Mouse (Mus musculus): Measurements from ENCODE around the gene Cux1. TPM values are rescaled to one million over a fixed set of nuclear protein-coding genes. Genes with fewer than 3 reads are reported as not detected.

The Cux1 gene
- polyA plus RNA-seq, 1 experiment = 42.1 TPM

GRCm38 (mm10) chr5:136442238-136443187 is 124.8 kb downstream of the Cux1 start:
- 0 out of 2 replicates have a peak, but pooled peaks cover 2% of the 10 kb centered on the region for H3K4me1 ChIP-seq (ENCODE audit: control insufficient read depth, insufficient read depth, insufficient read length, low read length)
- H3K36me3 ChIP-seq (ENCODE audit: control insufficient read depth, insufficient read depth, low read length) = no peaks in the 10 kb centered on the region
- no peak for TF ChIP-seq POLR2A (IDR thresholded peaks at IDR 0.05; ENCODE audit: low read depth, low read length)
- no peak for TF ChIP-seq CTCF (IDR thresholded peaks at IDR 0.05; ENCODE audit: extremely low read depth, insufficient read length, insufficient replicate concordance, low read depth, low read length)
- no peak overlapping the region for H3K4me3 ChIP-seq (ENCODE audit: low read depth, low read length)
- no peak overlapping the region for H3K27ac ChIP-seq (ENCODE audit: insufficient read depth, low read depth, low read length)
- no peaks in the 10 kb centered on the region for H3K27me3 ChIP-seq (ENCODE audit: control insufficient read depth, insufficient read depth, low read length)
- WGBS = 81% methylated on average over 11 of the region's 11 CpGs

DNA sequence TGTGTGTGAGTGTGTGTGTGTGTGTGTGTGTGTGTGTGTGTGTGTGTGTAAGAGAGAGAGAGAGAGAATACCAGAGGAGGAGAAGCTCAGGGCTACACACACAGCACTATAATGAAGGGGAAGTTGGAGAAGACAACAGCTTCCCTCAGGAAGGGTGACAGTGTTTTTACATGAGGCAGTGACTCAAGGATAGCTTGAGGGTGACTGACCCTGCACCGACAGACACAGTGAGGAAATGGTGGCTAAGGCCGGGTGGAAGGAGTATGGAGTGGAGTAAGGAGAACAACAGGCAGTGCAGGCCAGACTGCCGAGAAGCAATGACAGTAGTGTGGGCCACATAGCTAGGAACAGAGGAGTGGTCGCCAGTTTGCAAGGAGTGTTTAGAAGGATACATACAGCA is 137.6 kb downstream of the Cux1 start:
- TF ChIP-seq POLR2A (IDR thresholded peaks at IDR 0.05; ENCODE audit: low read depth, low read length) (no peak), CTCF (IDR thresholded peaks at IDR 0.05; ENCODE audit: extremely low read depth, insufficient read length, insufficient replicate concordance, low read depth, low read length) (no peak)
- Histone ChIP-seq H3K27ac (ENCODE audit: insufficient read depth, low read depth, low read length) (no peak overlapping the region), H3K36me3 (ENCODE audit: control insufficient read depth, insufficient read depth, low read length) (0 out of 2 replicates have a peak, but pooled peaks cover 2% of the 10 kb centered on the region), H3K4me1 (ENCODE audit: control insufficient read depth, insufficient read depth, insufficient read length, low read length) (peaks cover 4% of the 10 kb centered on the region; the same call in 1 of the 2 replicates), H3K4me3 (ENCODE audit: low read depth, low read length) (no peak overlapping the region), H3K27me3 (ENCODE audit: control insufficient read depth, insufficient read depth, low read length) (no peaks in the 10 kb centered on the region)
- 76% methylated on average over 4 of the region's 4 CpGs for WGBS

DNA sequence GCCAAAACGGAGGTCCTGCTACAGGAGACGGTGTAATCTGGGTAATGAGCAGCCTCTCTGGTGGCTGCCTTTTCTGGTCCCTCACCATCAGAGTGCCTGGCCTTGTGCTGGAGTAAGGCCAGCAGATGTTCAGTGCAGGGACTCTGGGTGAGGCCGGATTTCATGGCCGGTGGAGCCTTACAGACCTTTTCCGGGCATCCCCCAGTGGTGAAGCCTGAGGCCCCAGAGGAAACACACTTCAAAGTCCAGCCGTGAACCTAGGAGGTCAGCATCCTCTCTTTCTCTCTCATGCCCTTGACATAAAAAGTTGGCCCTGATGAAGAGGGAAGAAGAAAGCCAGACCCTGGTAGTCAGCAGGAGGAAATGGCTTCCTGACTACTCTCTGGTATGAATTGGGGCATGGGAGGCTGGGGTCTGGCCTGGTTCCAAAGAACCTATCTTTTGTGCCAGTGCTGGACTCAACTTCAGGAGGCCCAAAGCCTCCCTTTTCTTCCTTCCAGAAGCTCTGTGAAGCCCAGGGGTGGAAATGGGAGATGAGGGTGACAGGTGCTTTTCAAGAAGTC is 138.7 kb downstream of the Cux1 start:
- Histone ChIP-seq H3K4me3 (ENCODE audit: low read depth, low read length) (no peak overlapping the region), H3K4me1 (ENCODE audit: control insufficient read depth, insufficient read depth, insufficient read length, low read length) (peaks cover 4% of the 10 kb centered on the region; the same call in 1 of the 2 replicates), H3K36me3 (ENCODE audit: control insufficient read depth, insufficient read depth, low read length) (0 out of 2 replicates have a peak, but pooled peaks cover 2% of the 10 kb centered on the region), H3K27me3 (ENCODE audit: control insufficient read depth, insufficient read depth, low read length) (no peaks in the 10 kb centered on the region), H3K27ac (ENCODE audit: insufficient read depth, low read depth, low read length) (peak overlapping the region; percentile 27; the same call in 1 of the 2 replicates)
- WGBS = 66% methylated on average over 6 of the region's 6 CpGs
- no peak for TF ChIP-seq POLR2A (IDR thresholded peaks at IDR 0.05; ENCODE audit: low read depth, low read length)
- no peak for TF ChIP-seq CTCF (IDR thresholded peaks at IDR 0.05; ENCODE audit: extremely low read depth, insufficient read length, insufficient replicate concordance, low read depth, low read length)

DNA sequence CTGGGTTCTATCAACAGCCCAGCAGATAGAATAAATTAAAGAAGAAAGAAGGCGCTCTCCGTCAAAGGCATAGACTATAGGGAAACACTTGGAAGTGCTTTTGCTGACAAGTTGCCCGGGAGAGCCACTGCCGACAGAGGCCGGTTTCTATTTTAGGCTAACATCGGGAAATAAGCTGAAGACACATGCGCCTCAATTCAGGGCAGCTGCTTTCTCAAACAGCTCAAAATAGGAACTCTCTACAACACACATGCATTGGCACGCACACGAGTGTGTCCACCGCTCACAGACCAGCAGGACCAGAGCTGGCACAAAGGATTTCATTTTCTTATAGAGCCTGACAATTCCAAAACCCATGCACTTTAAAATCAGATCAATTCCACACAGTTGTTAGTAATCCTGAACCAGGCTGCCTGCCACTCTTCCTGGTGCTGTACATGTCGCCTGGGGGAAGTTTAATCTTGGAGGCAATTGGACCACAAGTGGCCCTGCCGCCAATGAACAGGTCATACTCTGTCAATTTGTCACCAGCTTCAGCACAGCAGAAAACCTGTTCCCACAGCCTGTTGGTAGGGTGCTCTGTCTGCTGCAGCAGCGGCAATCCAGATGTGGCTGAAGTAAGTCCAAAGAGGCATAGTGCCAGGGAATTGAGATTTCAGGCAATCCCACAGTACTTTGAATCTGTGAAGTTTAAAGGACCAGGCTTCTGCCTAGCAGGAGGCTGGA is 139.4 kb downstream of the Cux1 start:
- TF ChIP-seq POLR2A (IDR thresholded peaks at IDR 0.05; ENCODE audit: low read depth, low read length) (no peak), CTCF (IDR thresholded peaks at IDR 0.05; ENCODE audit: extremely low read depth, insufficient read length, insufficient replicate concordance, low read depth, low read length) (no peak)
- WGBS = 67% methylated on average over 13 of the region's 13 CpGs
- no peaks in the 10 kb centered on the region for H3K36me3 ChIP-seq (ENCODE audit: control insufficient read depth, insufficient read depth, low read length)
- H3K4me3 ChIP-seq (ENCODE audit: low read depth, low read length) = no peak overlapping the region
- peaks cover 4% of the 10 kb centered on the region; the same call in 1 of the 2 replicates for H3K4me1 ChIP-seq (ENCODE audit: control insufficient read depth, insufficient read depth, insufficient read length, low read length)
- peak overlapping the region; percentile 27; the same call in 1 of the 2 replicates for H3K27ac ChIP-seq (ENCODE audit: insufficient read depth, low read depth, low read length)
- no peaks in the 10 kb centered on the region for H3K27me3 ChIP-seq (ENCODE audit: control insufficient read depth, insufficient read depth, low read length)

DNA sequence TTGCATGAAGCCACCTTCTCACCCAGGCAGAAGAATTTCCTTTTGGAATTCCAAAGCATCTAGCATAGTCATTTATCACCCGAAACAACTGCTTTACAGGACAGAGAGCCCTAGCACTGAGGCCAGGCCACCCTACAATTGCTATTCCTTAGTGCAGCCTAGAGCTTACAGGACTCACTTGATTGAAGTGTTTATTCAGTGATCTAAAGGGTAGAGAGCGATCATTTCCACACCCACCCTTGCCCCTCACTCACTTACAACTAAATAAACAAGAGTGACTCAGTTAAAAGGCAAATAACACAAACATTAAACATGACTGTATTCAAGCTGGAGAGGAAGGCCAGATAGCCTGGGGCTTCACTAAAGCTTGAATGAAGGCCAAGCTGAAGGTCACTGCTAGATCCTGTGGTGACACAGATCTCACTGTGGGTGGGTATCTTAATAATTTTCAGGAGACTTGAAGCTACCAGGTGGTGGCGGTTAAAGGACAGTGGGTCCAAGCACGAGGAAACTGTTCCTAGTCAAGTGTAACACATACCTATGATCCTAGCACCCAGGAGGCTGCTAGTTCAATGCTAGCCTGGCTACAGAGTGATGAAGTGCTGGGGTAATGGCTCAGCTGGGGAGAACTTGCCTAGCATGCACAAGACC is 140.0 kb downstream of the Cux1 start:
- peaks cover 4% of the 10 kb centered on the region; the same call in 1 of the 2 replicates for H3K4me1 ChIP-seq (ENCODE audit: control insufficient read depth, insufficient read depth, insufficient read length, low read length)
- no peaks in the 10 kb centered on the region for H3K27me3 ChIP-seq (ENCODE audit: control insufficient read depth, insufficient read depth, low read length)
- H3K4me3 ChIP-seq (ENCODE audit: low read depth, low read length) = no peak overlapping the region
- H3K27ac ChIP-seq (ENCODE audit: insufficient read depth, low read depth, low read length) = no peak overlapping the region
- no peaks in the 10 kb centered on the region for H3K36me3 ChIP-seq (ENCODE audit: control insufficient read depth, insufficient read depth, low read length)
- WGBS = 88% methylated on average over 4 of the region's 4 CpGs
- TF ChIP-seq CTCF (IDR thresholded peaks at IDR 0.05; ENCODE audit: extremely low read depth, insufficient read length, insufficient replicate concordance, low read depth, low read length) (no peak), POLR2A (IDR thresholded peaks at IDR 0.05; ENCODE audit: low read depth, low read length) (no peak)

GRCm38 (mm10) chr5:136422948-136423347 is 144.3 kb downstream of the Cux1 start:
- no peak overlapping the region for H3K4me3 ChIP-seq (ENCODE audit: low read depth, low read length)
- TF ChIP-seq CTCF (IDR thresholded peaks at IDR 0.05; ENCODE audit: extremely low read depth, insufficient read length, insufficient replicate concordance, low read depth, low read length) (no peak), POLR2A (IDR thresholded peaks at IDR 0.05; ENCODE audit: low read depth, low read length) (no peak)
- H3K27me3 ChIP-seq (ENCODE audit: control insufficient read depth, insufficient read depth, low read length) = no peaks in the 10 kb centered on the region
- no peak overlapping the region for H3K27ac ChIP-seq (ENCODE audit: insufficient read depth, low read depth, low read length)
- H3K4me1 ChIP-seq (ENCODE audit: control insufficient read depth, insufficient read depth, insufficient read length, low read length) = no peaks in the 10 kb centered on the region
- WGBS = 85% methylated on average over 2 of the region's 2 CpGs
- no peaks in the 10 kb centered on the region for H3K36me3 ChIP-seq (ENCODE audit: control insufficient read depth, insufficient read depth, low read length)
